Mouse (Mus musculus) heart, adult 18-20 months (tissue): Measurements from ENCODE around the gene Dab1. TPM values are rescaled to one million over a fixed set of nuclear protein-coding genes. Genes with fewer than 3 reads are reported as not detected.

Source experiments
- DNase-seq, 2 experiments: peaks; one replicate each; pipeline ENCODE4 v3.0.0; 2021 to 2022; ENCODE audit warnings: mixed read lengths in 1 of 2
- total RNA-seq, 2 experiments: library from RNA; stranded (reverse); gene quantifications; 2 replicates each; pipeline ENCODE4 v1.2.3; 2021

Gene Dab1
- total RNA-seq, 2 experiments from 2014 or later, result 0.05 TPM; not detected in 1

DNA sequence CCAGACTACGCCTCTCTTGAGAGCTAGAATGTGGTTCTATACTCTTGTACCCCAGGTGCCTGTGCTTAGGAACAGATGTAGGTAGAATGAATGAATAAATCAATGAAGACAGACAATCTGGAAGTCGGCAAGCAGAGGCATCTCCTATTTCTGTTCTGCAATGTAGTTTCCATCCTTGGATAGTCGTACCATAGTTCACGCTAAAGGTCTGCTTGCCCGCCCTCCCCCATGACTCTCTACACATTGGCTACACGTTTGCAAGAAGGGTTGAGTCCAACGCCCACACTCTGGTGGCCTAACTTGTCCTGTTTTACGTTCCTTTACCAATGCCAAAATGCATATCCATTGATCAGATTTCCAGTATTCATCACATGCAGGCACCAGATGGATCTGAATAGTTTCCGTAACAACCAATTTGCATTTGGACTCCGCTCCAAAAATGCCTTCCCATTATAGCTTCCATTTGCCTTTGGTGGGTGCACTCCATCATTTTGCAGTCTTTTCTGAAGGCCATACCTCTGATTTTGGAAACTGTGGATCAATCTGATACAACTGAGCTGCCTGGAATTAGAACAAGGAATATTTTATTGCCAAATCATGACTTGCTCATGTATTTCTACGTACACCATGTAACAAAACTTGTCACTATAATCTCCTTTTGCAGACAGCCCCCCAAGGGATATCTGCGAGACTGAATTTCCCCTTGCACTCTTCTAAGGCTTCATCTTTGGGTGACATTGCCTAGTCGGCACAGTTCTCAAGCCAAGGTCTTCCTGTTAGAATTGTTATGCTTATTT is 494.2 kb downstream of the Dab1 start:
- no peak for DNase-seq

DNA sequence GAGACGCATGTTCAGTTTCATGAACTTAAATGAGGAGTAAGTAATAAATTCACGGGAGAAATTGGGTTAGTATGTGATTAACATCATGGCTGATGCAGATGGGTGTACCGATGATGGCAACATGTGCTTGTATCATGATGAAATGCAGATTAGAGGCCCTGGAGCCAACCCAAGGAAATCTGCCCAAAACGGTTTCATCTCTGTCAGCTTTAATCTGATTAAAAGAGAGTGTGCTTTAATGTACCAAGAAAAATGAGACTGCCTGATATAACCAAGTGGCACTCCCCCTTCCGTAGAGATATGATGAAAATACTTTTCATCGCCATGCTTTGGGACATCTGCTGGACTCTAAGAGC is 494.8 kb downstream of the Dab1 start:
- no peak for DNase-seq

DNA sequence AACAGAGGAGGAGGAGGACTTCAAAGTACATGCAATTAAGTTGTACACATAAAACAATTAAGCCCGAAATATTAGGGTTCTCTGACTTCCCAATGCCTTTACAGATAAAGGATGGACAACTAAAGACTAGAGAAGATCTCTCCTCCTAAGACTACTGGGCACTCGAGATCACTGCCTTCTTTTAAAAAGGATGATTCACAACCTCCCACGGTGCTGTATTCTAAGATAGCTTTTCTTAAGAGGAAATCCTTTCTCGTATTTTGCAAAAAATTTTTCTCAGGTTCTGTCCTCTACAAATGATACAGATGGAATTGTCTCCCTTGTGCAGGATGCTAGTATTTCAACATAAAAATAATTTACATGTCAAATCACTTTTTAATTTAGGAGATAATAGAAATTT is 500.9 kb downstream of the Dab1 start:
- no peak for DNase-seq

DNA sequence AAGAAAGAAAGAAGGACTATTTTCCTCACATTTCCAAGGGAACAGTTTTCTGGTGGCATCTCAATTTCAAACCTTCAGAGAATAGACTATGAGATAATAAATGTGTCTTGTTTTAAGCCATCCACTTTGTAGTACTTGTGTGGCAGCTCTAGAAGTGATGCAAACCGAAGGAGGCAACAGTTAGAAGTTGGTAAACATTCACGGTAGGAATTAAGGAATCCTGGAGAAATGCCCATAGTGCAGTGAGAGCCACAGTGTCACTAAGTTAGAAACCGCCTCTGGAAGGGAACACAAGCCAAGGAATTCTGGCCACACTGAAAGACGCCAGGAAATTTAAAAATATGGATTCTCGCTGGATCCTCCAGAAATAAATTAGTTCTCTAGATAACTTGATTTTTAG is 502.8 kb downstream of the Dab1 start:
- no peak for DNase-seq

DNA sequence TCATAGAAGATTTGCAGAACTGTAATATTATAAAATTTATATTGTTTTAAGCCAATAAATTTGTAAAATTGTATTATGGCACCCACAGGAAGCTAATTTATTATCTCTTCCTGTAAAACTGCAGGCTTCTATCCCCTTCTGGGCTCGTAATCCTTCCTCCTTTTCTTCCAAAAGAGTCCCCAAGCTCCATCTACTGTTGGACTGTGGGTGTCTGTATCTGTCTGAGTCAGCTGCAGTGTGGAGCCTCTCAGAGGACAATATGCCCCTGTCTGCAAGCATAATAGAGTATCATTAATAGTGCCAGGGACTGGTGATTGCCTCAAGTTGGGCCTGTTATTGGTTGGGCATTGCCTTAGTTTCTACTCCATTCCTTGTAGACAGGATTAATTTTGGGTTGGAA is 503.2 kb downstream of the Dab1 start:
- DNase-seq, result no peak

DNA sequence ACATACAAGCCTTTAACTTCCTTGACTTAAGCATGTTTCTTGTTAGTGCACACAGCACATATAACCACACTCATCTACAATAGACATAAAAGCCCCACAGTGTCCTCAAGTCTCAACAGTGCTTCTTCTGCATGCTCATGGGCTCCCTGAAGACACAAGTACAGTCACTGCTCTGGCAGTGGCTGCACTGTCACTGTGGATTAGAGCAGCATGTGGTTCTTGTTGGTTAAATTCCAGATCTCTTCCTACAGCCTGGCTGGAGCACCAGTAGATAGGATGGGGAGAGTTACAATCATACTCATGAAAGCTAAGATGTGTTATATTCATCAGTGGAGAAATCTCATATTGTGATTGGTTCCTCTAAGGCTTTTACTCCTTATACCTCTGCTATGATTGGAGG is 534.5 kb downstream of the Dab1 start:
- no peak for DNase-seq

DNA sequence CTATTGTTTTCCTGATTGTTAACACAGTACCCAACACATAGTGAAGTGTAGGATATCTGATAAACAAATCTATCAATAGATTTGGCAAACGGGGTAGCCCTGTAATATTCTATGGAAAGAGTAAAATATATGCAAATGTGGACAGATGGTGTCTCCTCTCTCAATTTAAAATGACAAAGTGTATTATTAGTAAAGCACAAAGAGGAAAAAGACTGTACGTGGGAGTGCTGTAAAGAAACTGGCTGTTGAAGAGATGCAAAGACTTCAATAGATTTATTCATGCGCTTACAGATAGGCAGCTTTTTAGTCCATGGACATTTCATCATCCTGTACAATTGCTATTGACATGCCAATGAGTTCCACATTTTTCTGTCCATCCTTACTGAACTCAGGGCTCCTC is 558.9 kb downstream of the Dab1 start:
- DNase-seq, result no peak

DNA sequence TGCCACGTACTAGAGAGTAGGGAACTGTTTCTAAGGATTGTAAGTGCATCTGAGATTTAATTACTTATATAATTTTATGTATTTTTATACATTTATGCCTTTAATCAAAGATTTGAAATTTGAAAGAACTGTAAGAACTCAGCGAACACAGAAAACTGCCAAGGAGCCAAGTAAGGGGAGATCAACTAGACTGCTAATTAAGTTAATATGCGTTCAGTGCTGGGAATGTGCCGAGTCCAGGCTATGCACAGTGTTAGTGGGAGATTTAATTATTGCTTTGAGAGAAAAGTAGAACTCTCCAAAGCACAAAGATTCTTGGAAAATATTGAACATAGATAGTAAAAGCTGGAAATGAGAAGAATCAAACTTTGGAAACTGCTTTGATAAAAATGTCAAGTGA is 567.2 kb downstream of the Dab1 start:
- DNase-seq, result no peak

DNA sequence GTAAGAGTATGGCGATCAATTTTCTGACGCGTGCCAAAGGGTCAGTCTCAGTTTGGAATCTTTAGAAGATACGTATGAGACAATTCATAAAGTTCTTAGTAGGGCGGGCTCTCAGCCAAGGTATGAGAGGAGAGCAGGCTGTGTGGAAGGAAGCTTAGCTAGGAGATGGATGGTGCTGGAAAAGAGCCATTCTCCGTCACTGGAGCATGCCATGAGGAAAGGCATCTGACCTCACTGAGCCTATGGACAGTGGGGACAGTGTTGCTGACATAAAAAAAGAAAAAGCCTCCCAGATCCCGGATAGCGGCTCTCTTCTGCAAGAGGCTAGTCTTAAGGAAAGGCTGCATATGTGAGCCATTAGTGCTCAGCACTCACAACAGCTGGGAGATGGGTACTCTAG is 579.5 kb downstream of the Dab1 start:
- no peak for DNase-seq

DNA sequence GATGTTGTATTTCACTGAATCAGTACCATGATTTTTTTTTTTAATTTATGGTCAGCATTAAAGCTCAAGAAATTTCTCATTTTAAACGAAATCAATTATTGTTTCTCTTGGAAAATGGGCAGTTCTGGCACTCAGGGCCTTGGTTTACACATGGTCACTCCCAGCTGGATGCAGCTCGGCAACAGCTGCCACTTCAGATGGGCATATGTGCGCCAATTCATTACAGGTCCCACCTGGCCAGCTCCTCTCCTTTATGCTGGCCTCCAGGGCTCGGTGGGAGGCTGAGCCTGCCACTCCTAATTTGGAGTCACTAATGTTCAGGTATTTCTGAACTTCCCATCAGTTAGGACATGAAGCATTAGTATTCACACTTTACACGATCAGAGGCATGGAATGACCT is 582.5 kb downstream of the Dab1 start:
- no peak for DNase-seq

DNA sequence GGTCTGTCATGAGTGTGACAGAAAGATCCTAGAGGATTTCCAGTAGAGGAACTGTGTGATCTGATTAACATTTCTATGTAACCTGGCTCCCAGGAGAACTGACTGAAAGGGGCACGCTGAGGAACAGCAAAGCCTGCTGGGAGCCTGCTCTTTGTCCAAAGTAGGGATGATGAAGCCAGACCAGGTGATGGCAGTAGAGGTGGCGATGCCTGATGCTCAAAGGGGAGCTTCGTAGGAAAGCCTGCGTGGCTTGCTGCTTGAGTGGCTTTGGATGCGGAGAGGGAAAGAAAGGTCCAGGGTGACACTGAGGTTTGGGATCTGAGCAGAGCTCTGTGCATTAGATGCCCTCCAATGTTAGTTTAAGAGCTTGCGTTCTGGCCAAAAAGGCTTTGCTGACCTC is 584.9 kb downstream of the Dab1 start:
- peak in 1 of 2 experiments; percentile 9 for DNase-seq

DNA sequence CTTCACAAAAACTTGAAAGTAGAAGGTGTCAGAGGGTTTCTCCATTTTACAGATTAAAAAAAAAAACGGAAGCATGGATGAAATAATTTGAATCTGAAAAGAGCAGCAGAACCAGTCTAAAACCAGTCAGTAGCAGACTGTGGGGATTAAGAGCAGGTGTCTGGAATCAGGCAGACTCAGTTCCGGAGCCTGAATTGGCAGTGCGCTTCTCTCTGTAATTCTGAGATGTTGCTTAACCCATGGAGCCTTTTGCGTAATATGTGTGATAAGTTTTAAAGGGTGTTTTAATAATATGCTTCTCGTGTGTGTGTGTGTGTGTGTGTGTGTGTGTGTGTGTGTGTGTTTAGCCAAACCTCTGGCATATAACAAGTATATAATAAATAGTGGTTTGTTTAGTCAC is 587.5 kb downstream of the Dab1 start:
- peak; percentile 8 to 26 for DNase-seq

DNA sequence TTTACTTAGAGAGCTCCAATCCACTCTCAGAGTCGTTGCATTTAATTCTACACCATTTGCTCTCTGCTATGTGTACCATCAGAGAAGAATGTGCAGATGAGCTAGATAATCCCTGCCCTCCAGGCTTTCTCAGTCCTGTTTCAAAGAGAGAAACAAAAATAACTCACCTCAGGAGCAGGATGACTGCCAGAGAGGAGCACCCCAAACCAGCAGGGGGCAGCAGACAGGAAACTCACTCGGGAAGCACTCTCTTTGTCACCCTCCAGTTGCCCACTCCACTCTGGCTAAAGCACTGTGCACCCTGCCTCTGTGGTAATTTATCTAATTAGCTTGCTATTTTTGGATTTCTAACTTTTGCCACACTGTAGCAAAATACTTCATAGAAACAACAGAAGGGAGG is 589.9 kb downstream of the Dab1 start:
- DNase-seq, result peak in 1 of 2 experiments; percentile 6

DNA sequence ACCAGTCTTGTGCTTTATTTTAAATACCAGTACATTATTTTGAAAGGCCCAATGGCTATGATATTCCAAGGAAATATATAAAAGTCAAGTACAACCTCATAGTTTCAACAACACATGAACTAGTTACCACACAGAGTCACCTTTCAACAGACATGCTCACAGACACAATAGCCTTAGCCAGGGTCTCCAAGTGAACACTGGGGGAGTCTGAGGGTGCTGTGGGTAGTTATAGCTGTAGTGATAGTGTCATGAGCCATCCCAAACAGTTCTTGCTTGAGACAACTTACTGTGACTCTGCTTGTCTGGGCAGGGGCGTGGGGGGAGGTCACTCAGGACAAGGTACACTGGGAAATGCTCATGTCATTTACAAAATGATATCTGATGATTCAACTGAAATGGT is 591.6 kb downstream of the Dab1 start:
- DNase-seq, result no peak

DNA sequence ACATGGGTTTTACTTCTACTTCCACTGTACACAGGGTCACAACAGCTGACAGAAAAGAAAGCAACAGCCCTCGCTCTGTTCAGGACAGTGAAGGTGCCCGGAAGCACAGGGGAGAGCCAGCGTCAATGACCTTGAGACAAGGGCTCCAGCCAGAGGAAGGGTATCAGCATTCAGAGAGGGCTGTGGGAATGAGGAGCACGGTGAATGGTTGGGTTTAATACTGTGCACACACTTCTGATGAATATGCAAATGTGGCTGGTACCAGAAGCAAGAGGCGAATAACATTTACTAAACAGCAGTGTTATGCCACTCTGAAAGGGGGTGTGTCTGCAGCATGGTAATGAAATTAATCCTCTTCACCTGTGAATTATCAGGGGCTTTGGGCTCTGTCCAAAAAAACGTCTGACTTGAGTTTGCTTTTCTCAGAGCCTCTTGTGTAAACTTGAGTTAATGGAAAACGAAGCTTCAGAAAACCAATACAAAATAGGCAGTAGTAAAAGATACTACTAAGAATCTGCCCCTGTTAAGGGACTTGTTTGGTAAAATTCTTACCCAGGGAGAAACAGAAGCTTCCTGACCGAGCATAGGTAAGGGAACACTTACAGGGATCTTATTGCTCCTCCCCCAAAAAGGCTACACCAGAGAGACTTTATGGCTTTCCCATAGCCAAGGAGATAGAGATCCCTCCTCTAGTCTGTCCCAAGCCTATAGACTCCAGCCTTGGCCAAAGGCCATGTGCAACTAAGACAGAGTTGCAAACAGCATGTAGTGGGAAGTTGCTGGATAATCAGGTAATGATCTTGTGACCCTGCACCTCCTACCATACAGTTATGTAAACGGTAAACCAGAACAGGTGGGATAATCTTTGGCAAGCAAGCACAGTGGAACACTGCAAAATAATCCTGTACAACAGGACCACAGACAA is 592.6 kb downstream of the Dab1 start:
- DNase-seq, result no peak

DNA sequence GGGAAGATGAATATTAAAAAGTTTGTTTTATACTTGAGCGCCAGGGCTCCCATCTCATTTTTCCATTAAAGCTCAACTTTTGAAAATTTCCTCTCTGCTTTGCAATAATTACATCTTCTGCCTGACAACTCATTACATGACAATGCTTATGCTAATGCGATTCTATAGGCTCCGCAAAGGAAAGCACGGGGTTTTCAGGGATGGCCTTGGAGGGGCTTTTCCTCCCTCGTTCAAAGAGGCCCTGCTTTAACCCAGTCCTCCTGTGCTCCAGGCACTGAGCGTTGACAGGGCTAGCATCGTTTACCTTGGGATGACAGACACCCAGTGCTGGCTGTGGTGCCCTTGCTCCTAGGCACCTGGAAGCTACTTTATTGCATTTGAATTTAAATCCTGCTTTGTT is 595.6 kb downstream of the Dab1 start:
- no peak for DNase-seq

DNA sequence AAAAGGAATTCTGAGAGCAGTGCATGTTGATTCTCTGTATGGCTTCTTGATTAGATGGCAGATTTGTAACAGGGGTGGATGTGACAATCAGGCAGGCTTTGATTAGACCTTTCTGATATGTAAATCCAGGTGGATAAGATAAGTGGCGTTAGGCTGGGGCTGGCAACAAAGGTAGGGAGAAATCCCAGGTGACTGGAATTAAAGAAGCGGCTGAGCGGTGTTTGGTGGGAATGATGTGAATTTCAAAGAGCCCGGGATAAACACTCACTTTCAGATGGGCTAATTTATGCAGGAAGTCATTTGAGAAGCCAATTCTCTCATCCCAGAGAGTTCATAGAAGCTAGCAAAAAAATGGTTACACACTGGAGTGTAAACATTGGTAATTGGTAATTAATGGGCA is 598.2 kb downstream of the Dab1 start:
- DNase-seq, result no peak

DNA sequence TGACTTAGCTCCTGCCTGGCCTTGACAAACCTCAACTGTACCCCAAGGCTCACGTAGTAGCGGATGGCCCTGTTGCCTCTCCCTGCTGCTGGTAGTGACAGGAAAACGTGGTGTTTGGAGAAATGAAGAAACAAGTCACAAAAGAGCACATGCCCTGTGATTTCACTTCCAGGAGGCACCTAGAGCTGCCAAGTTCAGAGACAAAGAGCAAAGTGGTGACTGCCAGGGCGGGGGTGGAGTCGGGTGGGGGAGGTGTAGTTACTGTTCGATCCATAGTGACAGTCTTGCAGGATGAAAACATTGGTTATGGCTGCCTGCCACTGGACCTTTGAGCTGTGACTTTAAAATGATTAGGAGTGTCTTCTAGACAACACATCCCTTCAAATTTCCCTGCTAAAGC is 599.6 kb downstream of the Dab1 start:
- peak in 1 of 2 experiments; percentile 11 for DNase-seq

DNA sequence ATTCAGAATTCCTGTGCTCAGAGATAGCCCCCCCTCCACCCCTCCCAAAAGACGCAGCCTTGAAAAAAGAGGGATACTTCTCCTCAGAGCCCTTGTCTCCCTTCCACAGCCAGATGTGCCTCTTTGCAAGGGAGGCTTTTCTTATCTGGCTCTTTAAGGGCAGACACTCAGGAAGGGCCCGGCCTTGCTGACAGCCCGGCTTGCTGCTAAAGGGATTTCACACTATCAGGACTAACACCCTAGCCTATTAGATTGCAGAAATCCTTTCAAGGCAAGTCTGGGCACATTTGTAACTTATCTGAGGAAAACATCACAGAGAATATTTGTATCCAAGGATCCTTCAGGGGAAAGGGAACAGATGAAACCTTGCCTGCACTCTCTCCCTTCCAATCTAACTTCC is 600.9 kb downstream of the Dab1 start:
- DNase-seq, result peak in 1 of 2 experiments; percentile 9

DNA sequence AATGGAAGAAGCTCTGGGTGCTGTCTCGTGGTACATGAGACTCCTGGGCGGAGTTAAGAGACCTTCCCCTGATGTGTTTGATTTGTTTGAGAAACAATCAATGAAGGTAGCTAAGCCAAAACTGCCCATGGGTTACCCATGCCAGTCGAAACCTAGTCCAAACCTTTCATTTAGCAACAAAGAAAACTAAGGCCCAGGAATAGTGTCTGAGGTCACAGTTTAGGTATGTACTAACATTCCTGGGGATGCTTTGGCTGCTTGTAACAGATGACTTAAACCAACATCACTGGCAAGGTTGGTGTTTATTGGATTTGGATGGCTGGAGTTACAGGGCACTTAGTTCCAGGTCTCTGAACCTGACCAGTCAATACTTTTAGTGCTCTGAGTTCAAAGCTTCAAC is 610.1 kb downstream of the Dab1 start:
- DNase-seq, result no peak

DNA sequence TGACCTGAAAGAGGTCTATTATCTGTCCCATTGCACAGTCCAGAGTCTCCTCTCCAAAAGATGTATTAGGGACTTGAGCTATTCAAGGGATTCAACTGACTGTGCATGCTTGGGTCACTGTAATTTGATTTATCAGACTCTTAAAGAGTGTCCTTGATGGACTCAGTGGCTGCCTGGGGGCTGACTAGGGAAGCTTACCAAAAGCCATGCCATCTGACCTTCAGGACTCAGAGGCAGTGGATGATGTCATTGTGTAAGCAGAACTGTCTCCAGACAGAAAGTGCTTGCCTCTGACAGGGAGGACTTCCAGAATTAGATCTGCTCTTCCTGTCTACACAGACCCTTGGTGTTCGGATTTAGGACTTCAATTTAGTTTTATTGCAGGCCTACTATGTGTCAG is 627.3 kb downstream of the Dab1 start:
- DNase-seq, result no peak

DNA sequence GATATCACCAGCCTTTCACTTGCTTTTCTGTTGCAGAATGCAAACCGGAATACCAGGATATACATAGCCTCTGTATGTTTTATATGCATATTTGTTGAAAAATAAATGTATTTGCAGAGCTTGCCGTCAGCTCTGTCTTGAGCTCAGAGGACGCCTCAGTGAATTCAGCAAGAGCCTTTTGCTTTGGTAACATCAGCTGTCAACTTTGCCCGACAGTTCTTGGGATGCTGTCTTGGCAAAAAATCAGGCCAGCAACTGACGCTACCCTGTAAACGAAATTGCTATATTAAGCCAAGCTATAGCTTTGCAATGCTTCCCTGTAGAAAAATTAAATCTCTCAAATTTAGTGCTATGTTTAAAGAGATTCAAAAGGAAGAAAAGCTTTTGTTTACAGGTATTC is 630.3 kb downstream of the Dab1 start:
- no peak for DNase-seq

DNA sequence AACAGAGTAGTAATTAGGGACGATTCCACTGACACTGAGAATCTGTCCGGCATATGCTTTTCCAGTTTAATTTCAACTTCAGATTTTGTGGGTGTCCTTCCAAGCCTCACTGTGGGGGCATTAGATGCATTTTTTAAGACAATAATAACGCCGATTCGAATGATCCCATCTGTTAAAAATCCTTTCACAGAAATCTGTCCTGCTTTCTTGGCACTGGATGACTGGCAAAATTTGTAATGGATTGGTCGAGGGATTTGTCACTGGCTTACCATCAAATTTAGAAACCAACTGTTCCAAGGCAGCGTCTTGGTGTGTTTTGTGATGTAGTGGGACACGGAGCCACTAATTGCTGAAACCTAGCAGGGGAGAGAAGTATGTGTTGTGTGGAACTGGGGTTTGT is 638.6 kb downstream of the Dab1 start:
- DNase-seq, result no peak
